Mouse (Mus musculus): ENCODE measurements at regions not wholly inside any gene's neighbourhood (a gene's known extent, or its start where the extent isn't known, plus 50 kb on each side); places are given as distances from the start of the nearest gene placed in this dataset.
A peak's percentile ranks its signal among the peaks of the same experiment; 100 is the strongest.

- no peak for DNase-seq (ENCODE audit: low spot score)
- Histone ChIP-seq H3K9ac (ENCODE audit: low read length) (no peak overlapping the region), H3K9me3 (ENCODE audit: control insufficient read depth, low read length) (no peaks in the 10 kb centered on the region), H3K4me1 (replicated peaks; ENCODE audit: control insufficient read depth, insufficient read depth, low read length) (no peaks in the 10 kb centered on the region), H3K27ac (ENCODE audit: low read depth, low read length) (no peak overlapping the region), H3K36me3 (ENCODE audit: control insufficient read depth, insufficient read depth, low read length) (no peaks in the 10 kb centered on the region), H3K4me3 (ENCODE audit: low read depth, low read length) (no peak overlapping the region), H3K4me2 (ENCODE audit: low read depth, low read length, severe bottlenecking) (no peak overlapping the region), H3K27me3 (ENCODE audit: control insufficient read depth, insufficient read depth, low read length) (no peaks in the 10 kb centered on the region)
- no peak for ATAC-seq (replicated peaks; ENCODE audit: low FRiP score)
- WGBS, result 65% methylated on average over 1 of the region's 1 CpGs
Measured at GRCm38 (mm10) chr3:61064720-61065119, 62.1 kb downstream of the P2ry1 start.

- Histone ChIP-seq H3K27ac (ENCODE audit: low read depth, low read length) (no peak overlapping the region), H3K4me3 (ENCODE audit: low read depth, low read length) (no peak overlapping the region), H3K36me3 (ENCODE audit: control insufficient read depth, insufficient read depth, low read length) (no peaks in the 10 kb centered on the region), H3K4me2 (ENCODE audit: low read depth, low read length, severe bottlenecking) (no peak overlapping the region), H3K9me3 (ENCODE audit: control insufficient read depth, low read length) (no peaks in the 10 kb centered on the region), H3K4me1 (replicated peaks; ENCODE audit: control insufficient read depth, insufficient read depth, low read length) (no peaks in the 10 kb centered on the region), H3K27me3 (ENCODE audit: control insufficient read depth, insufficient read depth, low read length) (no peaks in the 10 kb centered on the region), H3K9ac (ENCODE audit: low read length) (no peak overlapping the region)
- peak; percentile 74 for ATAC-seq (replicated peaks; ENCODE audit: low FRiP score)
- WGBS, result 15% methylated on average over 1 of the region's 1 CpGs
- DNase-seq (ENCODE audit: low spot score), result no peak
Measured at GRCm38 (mm10) chr3:61067067-61067466, 64.5 kb downstream of the P2ry1 start.

- H3K27me3 ChIP-seq (ENCODE audit: control insufficient read depth, insufficient read depth, low read length), result no peaks in the 10 kb centered on the region
- H3K4me2 ChIP-seq (ENCODE audit: low read depth, low read length, severe bottlenecking), result no peak overlapping the region
- no peaks in the 10 kb centered on the region for H3K36me3 ChIP-seq (ENCODE audit: control insufficient read depth, insufficient read depth, low read length)
- no peak overlapping the region for H3K27ac ChIP-seq (ENCODE audit: low read depth, low read length)
- no peaks in the 10 kb centered on the region for H3K4me1 ChIP-seq (replicated peaks; ENCODE audit: control insufficient read depth, insufficient read depth, low read length)
- ATAC-seq (replicated peaks; ENCODE audit: low FRiP score), result no peak
- no peak overlapping the region for H3K9ac ChIP-seq (ENCODE audit: low read length)
- H3K4me3 ChIP-seq (ENCODE audit: low read depth, low read length), result no peak overlapping the region
- H3K9me3 ChIP-seq (ENCODE audit: control insufficient read depth, low read length), result no peaks in the 10 kb centered on the region
- DNase-seq (ENCODE audit: low spot score), result no peak
Measured at GRCm38 (mm10) chr3:61068229-61068628, 65.6 kb downstream of the P2ry1 start.

GRCm38 (mm10) chr3:61071041-61071440, 68.4 kb downstream of the P2ry1 start:
- no peak for ATAC-seq (replicated peaks; ENCODE audit: low FRiP score)
- Histone ChIP-seq H3K4me1 (replicated peaks; ENCODE audit: control insufficient read depth, insufficient read depth, low read length) (no peaks in the 10 kb centered on the region), H3K36me3 (ENCODE audit: control insufficient read depth, insufficient read depth, low read length) (no peaks in the 10 kb centered on the region), H3K9me3 (ENCODE audit: control insufficient read depth, low read length) (no peaks in the 10 kb centered on the region), H3K27me3 (ENCODE audit: control insufficient read depth, insufficient read depth, low read length) (no peaks in the 10 kb centered on the region), H3K4me3 (ENCODE audit: low read depth, low read length) (no peak overlapping the region), H3K9ac (ENCODE audit: low read length) (no peak overlapping the region), H3K27ac (ENCODE audit: low read depth, low read length) (no peak overlapping the region), H3K4me2 (ENCODE audit: low read depth, low read length, severe bottlenecking) (no peak overlapping the region)
- DNase-seq (ENCODE audit: low spot score), result no peak
- WGBS, result 92% methylated on average over 1 of the region's 1 CpGs

GRCm38 (mm10) chr3:61072330-61072729, 69.7 kb downstream of the P2ry1 start:
- H3K9ac ChIP-seq (ENCODE audit: low read length), result no peak overlapping the region
- no peak overlapping the region for H3K27ac ChIP-seq (ENCODE audit: low read depth, low read length)
- WGBS, result 85% methylated on average over 1 of the region's 1 CpGs
- no peak overlapping the region for H3K4me3 ChIP-seq (ENCODE audit: low read depth, low read length)
- H3K9me3 ChIP-seq (ENCODE audit: control insufficient read depth, low read length), result no peaks in the 10 kb centered on the region
- H3K36me3 ChIP-seq (ENCODE audit: control insufficient read depth, insufficient read depth, low read length), result no peaks in the 10 kb centered on the region
- no peak overlapping the region for H3K4me2 ChIP-seq (ENCODE audit: low read depth, low read length, severe bottlenecking)
- ATAC-seq (replicated peaks; ENCODE audit: low FRiP score), result no peak
- DNase-seq (ENCODE audit: low spot score), result no peak
- H3K4me1 ChIP-seq (replicated peaks; ENCODE audit: control insufficient read depth, insufficient read depth, low read length), result no peaks in the 10 kb centered on the region
- H3K27me3 ChIP-seq (ENCODE audit: control insufficient read depth, insufficient read depth, low read length), result no peaks in the 10 kb centered on the region

- 97% methylated on average over 1 of the region's 1 CpGs for WGBS
- ATAC-seq (replicated peaks; ENCODE audit: low FRiP score) (no peak), DNase-seq (ENCODE audit: low spot score) (no peak)
- no peaks in the 10 kb centered on the region for H3K4me1 ChIP-seq (replicated peaks; ENCODE audit: control insufficient read depth, insufficient read depth, low read length)
- no peak overlapping the region for H3K27ac ChIP-seq (ENCODE audit: low read depth, low read length)
- H3K36me3 ChIP-seq (ENCODE audit: control insufficient read depth, insufficient read depth, low read length), result no peaks in the 10 kb centered on the region
- no peak overlapping the region for H3K4me2 ChIP-seq (ENCODE audit: low read depth, low read length, severe bottlenecking)
- no peak overlapping the region for H3K4me3 ChIP-seq (ENCODE audit: low read depth, low read length)
- H3K27me3 ChIP-seq (ENCODE audit: control insufficient read depth, insufficient read depth, low read length), result no peaks in the 10 kb centered on the region
- no peaks in the 10 kb centered on the region for H3K9me3 ChIP-seq (ENCODE audit: control insufficient read depth, low read length)
- H3K9ac ChIP-seq (ENCODE audit: low read length), result no peak overlapping the region
Measured at GRCm38 (mm10) chr3:61073103-61073502, 70.5 kb downstream of the P2ry1 start.

- no peak overlapping the region for H3K27ac ChIP-seq (ENCODE audit: low read depth, low read length)
- ATAC-seq (replicated peaks; ENCODE audit: low FRiP score), result no peak
- no peaks in the 10 kb centered on the region for H3K9me3 ChIP-seq (ENCODE audit: control insufficient read depth, low read length)
- no peaks in the 10 kb centered on the region for H3K4me1 ChIP-seq (replicated peaks; ENCODE audit: control insufficient read depth, insufficient read depth, low read length)
- DNase-seq (ENCODE audit: low spot score), result no peak
- H3K36me3 ChIP-seq (ENCODE audit: control insufficient read depth, insufficient read depth, low read length), result no peaks in the 10 kb centered on the region
- H3K4me2 ChIP-seq (ENCODE audit: low read depth, low read length, severe bottlenecking), result no peak overlapping the region
- no peak overlapping the region for H3K4me3 ChIP-seq (ENCODE audit: low read depth, low read length)
- no peaks in the 10 kb centered on the region for H3K27me3 ChIP-seq (ENCODE audit: control insufficient read depth, insufficient read depth, low read length)
- no peak overlapping the region for H3K9ac ChIP-seq (ENCODE audit: low read length)
- WGBS, result 87% methylated on average over 4 of the region's 4 CpGs
Measured at GRCm38 (mm10) chr3:61073806-61074205, 71.2 kb downstream of the P2ry1 start.

GRCm38 (mm10) chr3:61075839-61076238, 73.2 kb downstream of the P2ry1 start:
- 67% methylated on average over 2 of the region's 2 CpGs for WGBS
- no peak overlapping the region for H3K9ac ChIP-seq (ENCODE audit: low read length)
- DNase-seq (ENCODE audit: low spot score), result no peak
- H3K27ac ChIP-seq (ENCODE audit: low read depth, low read length), result no peak overlapping the region
- no peak overlapping the region for H3K4me2 ChIP-seq (ENCODE audit: low read depth, low read length, severe bottlenecking)
- H3K36me3 ChIP-seq (ENCODE audit: control insufficient read depth, insufficient read depth, low read length), result no peaks in the 10 kb centered on the region
- H3K4me3 ChIP-seq (ENCODE audit: low read depth, low read length), result no peak overlapping the region
- H3K4me1 ChIP-seq (replicated peaks; ENCODE audit: control insufficient read depth, insufficient read depth, low read length), result no peaks in the 10 kb centered on the region
- no peak for ATAC-seq (replicated peaks; ENCODE audit: low FRiP score)
- no peaks in the 10 kb centered on the region for H3K9me3 ChIP-seq (ENCODE audit: control insufficient read depth, low read length)
- no peaks in the 10 kb centered on the region for H3K27me3 ChIP-seq (ENCODE audit: control insufficient read depth, insufficient read depth, low read length)

- no peaks in the 10 kb centered on the region for H3K27me3 ChIP-seq (ENCODE audit: control insufficient read depth, insufficient read depth, low read length)
- ATAC-seq (replicated peaks; ENCODE audit: low FRiP score) (no peak), DNase-seq (ENCODE audit: low spot score) (no peak)
- H3K27ac ChIP-seq (ENCODE audit: low read depth, low read length), result no peak overlapping the region
- H3K4me3 ChIP-seq (ENCODE audit: low read depth, low read length), result no peak overlapping the region
- 86% methylated on average over 1 of the region's 1 CpGs for WGBS
- H3K9me3 ChIP-seq (ENCODE audit: control insufficient read depth, low read length), result no peaks in the 10 kb centered on the region
- no peaks in the 10 kb centered on the region for H3K4me1 ChIP-seq (replicated peaks; ENCODE audit: control insufficient read depth, insufficient read depth, low read length)
- no peaks in the 10 kb centered on the region for H3K36me3 ChIP-seq (ENCODE audit: control insufficient read depth, insufficient read depth, low read length)
- H3K4me2 ChIP-seq (ENCODE audit: low read depth, low read length, severe bottlenecking), result no peak overlapping the region
- H3K9ac ChIP-seq (ENCODE audit: low read length), result no peak overlapping the region
Measured at GRCm38 (mm10) chr3:61089931-61090330, 87.3 kb downstream of the P2ry1 start.

Data from forebrain, embryonic 11.5 days (tissue).